Mouse (Mus musculus) kidney, adult 18-20 months (tissue): ENCODE measurements around the gene Rhbdd3.
A peak's percentile ranks its signal among the peaks of the same experiment; 100 is the strongest.

ENCODE experiments used
- DNase-seq: peaks from one replicate; pipeline ENCODE4 v3.0.0; 2021

The Rhbdd3 gene

GRCm38 (mm10) chr11:5130111-5130665 is 31.5 kb downstream of the Rhbdd3 start:
- DNase-seq: no peak

GRCm38 (mm10) chr11:5132751-5133150 is 34.0 kb downstream of the Rhbdd3 start:
- DNase-seq: no peak

- peak; percentile 60 for DNase-seq
These were observed 37.2 kb downstream of the Rhbdd3 start for GRCm38 (mm10) chr11:5135914-5136313.

- DNase-seq: no peak
These were observed 39.9 kb downstream of the Rhbdd3 start for GRCm38 (mm10) chr11:5138642-5139041.

GRCm38 (mm10) chr11:5139372-5139771 is 40.6 kb downstream of the Rhbdd3 start:
- no peak for DNase-seq

- DNase-seq: peak; percentile 73
These were observed 41.9 kb downstream of the Rhbdd3 start for GRCm38 (mm10) chr11:5140619-5141018.

GRCm38 (mm10) chr11:5141252-5141651 is 42.5 kb downstream of the Rhbdd3 start:
- DNase-seq: no peak

- DNase-seq: no peak
These were observed 43.2 kb downstream of the Rhbdd3 start for GRCm38 (mm10) chr11:5141965-5142364.

- DNase-seq: no peak
These were observed 46.9 kb downstream of the Rhbdd3 start for GRCm38 (mm10) chr11:5145600-5145999.

- peak; percentile 70 for DNase-seq
These were observed 50.5 kb downstream of the Rhbdd3 start for GRCm38 (mm10) chr11:5149249-5149648.

GRCm38 (mm10) chr11:5149955-5150354 is 51.2 kb downstream of the Rhbdd3 start:
- DNase-seq: no peak

GRCm38 (mm10) chr11:5150416-5151246 is 51.9 kb downstream of the Rhbdd3 start:
- DNase-seq: no peak

- peak; percentile 30 for DNase-seq
These were observed 52.5 kb downstream of the Rhbdd3 start for GRCm38 (mm10) chr11:5151247-5151630.

GRCm38 (mm10) chr11:5151680-5152337 is 53.1 kb downstream of the Rhbdd3 start, which contains the start of gene Emid1:
TSS of gene Emid1 (minus strand) at chr11:5152257.
- peak; percentile 41 for DNase-seq

GRCm38 (mm10) chr11:5154961-5155805 is 56.5 kb downstream of the Rhbdd3 start:
- DNase-seq: peak; percentile 49
